8 mouse cellular contexts compared by ENCODE assay signal in genomic region chr11:117238169-117238568, GRCm38 (mm10). TPM values are rescaled to one million over a fixed set of nuclear protein-coding genes. Genes with fewer than 3 reads are reported as not detected.
DNase-seq lines count a peak whose midpoint lies in the region; ATAC-seq and TF ChIP-seq lines count a peak whose summit lies in the region.

No protein-coding gene starts in this region.

- ATAC-seq in embryonic facial prominence, embryonic 11.5 days (replicated peaks; ENCODE audit: insufficient number of reproducible peaks, low FRiP score, low TSS enrichment, low read depth) = peak; percentile 54
- ATAC-seq in limb, embryonic 12.5 days (ENCODE audit: insufficient number of reproducible peaks, insufficient read depth, low FRiP score, low TSS enrichment, low read depth) = peak; percentile 57; the same call in 1 of the 2 replicates

- H3K9me3 ChIP-seq in embryonic facial prominence, embryonic 11.5 days (replicated peaks; ENCODE audit: control insufficient read depth, low read length) = no peaks in the 10 kb centered on the region
- no peaks in the 10 kb centered on the region for H3K9me3 ChIP-seq in limb, embryonic 12.5 days

- H3K4me2 ChIP-seq in embryonic facial prominence, embryonic 11.5 days (ENCODE audit: low read depth, low read length) = no peak overlapping the region
- H3K4me2 ChIP-seq in limb, embryonic 12.5 days = no peak overlapping the region
- H3K4me2 ChIP-seq in myocyte (ENCODE audit: low read depth) = peak overlapping the region; percentile 86

- peaks cover 15% of the 10 kb centered on the region for H3K4me1 ChIP-seq in embryonic facial prominence, embryonic 11.5 days (ENCODE audit: control insufficient read depth, insufficient read depth, low read length)
- peaks cover 9% of the 10 kb centered on the region for H3K4me1 ChIP-seq in heart, adult 2 months (ENCODE audit: control insufficient read depth, insufficient read depth, low read length)
- H3K4me1 ChIP-seq in limb, embryonic 12.5 days (replicated peaks) = peaks cover 42% of the 10 kb centered on the region

- 0% methylated on average over 4 of the region's 4 CpGs for WGBS in embryonic facial prominence, embryonic 11.5 days
- 0% methylated on average over 4 of the region's 4 CpGs for WGBS in heart, adult 2 months
- 1% methylated on average over 4 of the region's 4 CpGs for WGBS in limb, embryonic 12.5 days

- H3ac ChIP-seq in myocyte (ENCODE audit: control insufficient read depth, insufficient read length) = no peak overlapping the region

- no peaks in the 10 kb centered on the region for H3K27me3 ChIP-seq in embryonic facial prominence, embryonic 11.5 days (ENCODE audit: control insufficient read depth, insufficient read depth, low read length)
- H3K27me3 ChIP-seq in heart, adult 2 months (ENCODE audit: control insufficient read depth, insufficient read depth, low read length) = no peaks in the 10 kb centered on the region
- no peaks in the 10 kb centered on the region for H3K27me3 ChIP-seq in limb, embryonic 12.5 days
- no peaks in the 10 kb centered on the region for H3K27me3 ChIP-seq in myocyte (ENCODE audit: control insufficient read depth, insufficient read depth, insufficient read length)

- peak; percentile 94 for TF ChIP-seq EP300 in heart, adult 2 months (IDR thresholded peaks at IDR 0.05; ENCODE audit: insufficient read depth, low read depth, low read length)

- no peak for TF ChIP-seq POLR2A in heart, adult 2 months (IDR thresholded peaks at IDR 0.05; ENCODE audit: insufficient read depth, low read depth, low read length)
- TF ChIP-seq POLR2A in myocyte (IDR thresholded peaks at IDR 0.05; ENCODE audit: insufficient read length, low read depth) = no peak

- H3K27ac ChIP-seq in embryonic facial prominence, embryonic 11.5 days (replicated peaks; ENCODE audit: low read depth, low read length) = no peak overlapping the region
- H3K27ac ChIP-seq in heart, adult 2 months = no peak overlapping the region
- no peak overlapping the region for H3K27ac ChIP-seq in limb, embryonic 12.5 days

- no peaks in the 10 kb centered on the region for H3K36me3 ChIP-seq in embryonic facial prominence, embryonic 11.5 days (replicated peaks; ENCODE audit: control insufficient read depth, insufficient read depth, low read depth, low read length)
- no peaks in the 10 kb centered on the region for H3K36me3 ChIP-seq in heart, adult 2 months (ENCODE audit: control insufficient read depth, insufficient read depth, low read length)
- H3K36me3 ChIP-seq in limb, embryonic 12.5 days = no peaks in the 10 kb centered on the region
- no peaks in the 10 kb centered on the region for H3K36me3 ChIP-seq in myocyte (ENCODE audit: control insufficient read depth, insufficient read depth)

- H3K9ac ChIP-seq in embryonic facial prominence, embryonic 11.5 days (replicated peaks; ENCODE audit: low read length) = no peak overlapping the region
- no peak overlapping the region for H3K9ac ChIP-seq in heart, adult 2 months (ENCODE audit: low read depth, low read length)
- no peak overlapping the region for H3K9ac ChIP-seq in limb, embryonic 12.5 days (replicated peaks)

- no peak overlapping the region for H3K4me3 ChIP-seq in embryonic facial prominence, embryonic 11.5 days (ENCODE audit: low read depth, low read length)
- no peak overlapping the region for H3K4me3 ChIP-seq in heart, adult 2 months
- no peak overlapping the region for H3K4me3 ChIP-seq in limb, embryonic 12.5 days (replicated peaks)
- no peak overlapping the region for H3K4me3 ChIP-seq in myocyte

- TF ChIP-seq CTCF in heart, adult 2 months (IDR thresholded peaks at IDR 0.05) = peak; percentile 99; the same call in 1 of the 2 replicates

- intact Hi-C loops in heart, adult 2 months (cut with DNase I) = loop anchor here (1.0 to 10.0 kb wide), 5 partner anchors 29 to 587 kb away; partner anchors contain the start of genes Afmid and Tk1

- no peaks in the 10 kb centered on the region for H3K79me2 ChIP-seq in heart, adult 2 months (replicated peaks; ENCODE audit: control insufficient read depth, insufficient read depth, low read length)
- H3K79me2 ChIP-seq in myocyte (ENCODE audit: control insufficient read depth, insufficient read depth) = peaks cover 84% of the 10 kb centered on the region

- DNase-seq in 3T3-L1 (ENCODE audit: low read depth, low spot score) = peak; percentile 96
- DNase-seq in adrenal gland, postnatal 25 days = peak; percentile 92
- peak; percentile 95 for DNase-seq in embryonic facial prominence, embryonic 11.5 days (ENCODE audit: low spot score)
- DNase-seq in heart, adult 2 months = peak; percentile 88 to 96
- peak; percentile 95 for DNase-seq in kidney, adult 9 months
- DNase-seq in spleen, postnatal 4 days (ENCODE audit: low spot score in 2 of 2) = peak; percentile 86 to 96

TF ChIP-seq in myocyte, 11 proteins besides CTCF, POLR2A, EP300 and RAD21:
- TF ChIP-seq SRF (IDR thresholded peaks at IDR 0.05; ENCODE audit: control insufficient read depth, insufficient read length, low read depth) (no peak), TCF12 (IDR thresholded peaks at IDR 0.05; ENCODE audit: insufficient read depth, poor library complexity, severe bottlenecking) (no peak), MAX (IDR thresholded peaks at IDR 0.05; ENCODE audit: low read depth) (no peak), REST (IDR thresholded peaks at IDR 0.05; ENCODE audit: insufficient read depth, insufficient read length) (no peak), CEBPB (IDR thresholded peaks at IDR 0.05; ENCODE audit: insufficient read depth, poor library complexity, severe bottlenecking) (no peak), TCF3 (IDR thresholded peaks at IDR 0.05; ENCODE audit: insufficient read length, low read depth) (no peak), MYOG (IDR thresholded peaks at IDR 0.05; ENCODE audit: control insufficient read depth in 1 of 3, insufficient read depth in 1 of 3, insufficient read length in 2 of 3, low read depth in 2 of 3) (no peak), USF1 (IDR thresholded peaks at IDR 0.05; ENCODE audit: low read depth) (no peak), E2F4 (IDR thresholded peaks at IDR 0.05; ENCODE audit: insufficient read depth) (no peak), POLR2AphosphoS2 (IDR thresholded peaks at IDR 0.05; ENCODE audit: insufficient read length, low read depth) (no peak), MYOD1 (IDR thresholded peaks at IDR 0.05; ENCODE audit: control insufficient read depth in 1 of 3, insufficient read length in 2 of 3, low read depth in 2 of 3) (no peak)

RNA-seq across cellular contexts. Expression of gene Sept9, which starts 38.7 kb away (rescaled TPM):
- 122 and 148 TPM in 2 replicates for total RNA-seq in adrenal gland, postnatal 25 days (2021)
- polyA plus RNA-seq in embryonic facial prominence, embryonic 11.5 days (2014; fragmentation: Nextera tagmentation; extraction: Ambion mirVana) = 182 TPM in 2 replicates
- 10 to 100 TPM; 28.2 to 31.9 TPM for total RNA-seq in heart, adult 2 months (2021)
- polyA plus RNA-seq in heart, adult 2 months (2012; rRNA removed) = 15.9 and 17.4 TPM in 2 replicates
- polyA plus RNA-seq in limb, embryonic 12.5 days (2016; fragmentation: Nextera tagmentation; extraction: Ambion mirVana) = 230 and 234 TPM in 2 replicates
- polyA plus RNA-seq in myocyte (2012; fragmentation: generic; extraction: Trizol) = 253 TPM
